Mouse (Mus musculus) hindbrain, embryonic 13.5 days (tissue): ENCODE data around the gene Mylk. TPM values are rescaled to one million over a fixed set of nuclear protein-coding genes. Genes with fewer than 3 reads are reported as not detected.

ENCODE experiments used
- ATAC-seq: fragments of 200-750 bp; cut with Nextera tagmentation; 2 replicates; pipeline ENCODE4 v1.8.0; 2017; ENCODE audit warnings: moderate TSS enrichment; ENCODE audit not compliant: low FRiP score
- H3K27ac ChIP-seq: fragments of 300-500 bp; sonication (generic); 2 replicates; pipeline ENCODE4 v1.5.1; 2015; ENCODE audit warnings: inconsistent platforms, mild to moderate bottlenecking, moderate library complexity
- H3K27me3 ChIP-seq: fragments of 300-500 bp; sonication (generic); 2 replicates; pipeline ENCODE4 v1.6.1; 2015; ENCODE audit warnings: mild to moderate bottlenecking, inconsistent platforms
- H3K36me3 ChIP-seq: fragments of 300-500 bp; sonication (generic); 2 replicates; pipeline ENCODE4 v1.6.1; 2015; ENCODE audit warnings: mild to moderate bottlenecking, inconsistent platforms
- H3K4me1 ChIP-seq: fragments of 300-500 bp; sonication (generic); replicated peaks from 2 replicates; pipeline ENCODE4 v1.6.1; 2015; ENCODE audit warnings: inconsistent platforms
- H3K4me2 ChIP-seq: fragments of 300-500 bp; sonication (generic); 2 replicates; pipeline ENCODE4 v1.6.1; 2015; ENCODE audit warnings: inconsistent platforms, mild to moderate bottlenecking, moderate library complexity
- H3K4me3 ChIP-seq: fragments of 300-500 bp; sonication (generic); 2 replicates; pipeline ENCODE4 v1.5.1; 2015; ENCODE audit warnings: mild to moderate bottlenecking, inconsistent platforms
- H3K9ac ChIP-seq: fragments of 300-500 bp; sonication (generic); 2 replicates; pipeline ENCODE4 v1.6.1; 2015; ENCODE audit warnings: mild to moderate bottlenecking, inconsistent platforms
- H3K9me3 ChIP-seq: fragments of 300-500 bp; sonication (generic); 2 replicates; pipeline ENCODE4 v1.6.1; 2016; ENCODE audit warnings: inconsistent platforms
- WGBS: fragments of 180-500 bp; shearing (Covaris S2); methylation state at CpG from one replicate; pipeline ENCODE4 v1.1.7; 2015; 5-methylcytosine and 5-hydroxymethylcytosine counted together
- polyA plus RNA-seq: library from polyadenylated mRNA; unstranded; fragments of >200 nt; fragmentation: Nextera tagmentation; extraction: Ambion mirVana; gene quantifications from 2 replicates; pipeline ENCODE4 v1.2.1, GENCODE M21; 2015

Gene Mylk
- polyA plus RNA-seq, 1 experiment from 2014 or later: 5.0 TPM

GRCm38 (mm10) chr16:34960243-34960642 lies 215.2 kb downstream of the Mylk start:
- Histone ChIP-seq H3K4me1 (peaks cover 17% of the 10 kb centered on the region), H3K36me3 (no peaks in the 10 kb centered on the region), H3K4me3 (no peak overlapping the region), H3K27ac (no peak overlapping the region), H3K9me3 (no peaks in the 10 kb centered on the region), H3K4me2 (no peak overlapping the region), H3K9ac (no peak overlapping the region), H3K27me3 (no peaks in the 10 kb centered on the region)
- WGBS: 75% methylated on average over 5 of the region's 5 CpGs
- ATAC-seq: no peak

GRCm38 (mm10) chr16:34960866-34961582 lies 216.0 kb downstream of the Mylk start:
- Histone ChIP-seq H3K27me3 (no peaks in the 10 kb centered on the region), H3K9me3 (no peaks in the 10 kb centered on the region), H3K4me3 (no peak overlapping the region), H3K27ac (0 out of 2 replicates have a peak overlapping the region, but pooled peaks have one; percentile 30), H3K4me1 (peaks cover 17% of the 10 kb centered on the region), H3K36me3 (no peaks in the 10 kb centered on the region), H3K4me2 (no peak overlapping the region), H3K9ac (no peak overlapping the region)
- 76% methylated on average over 9 of the region's 9 CpGs for WGBS
- ATAC-seq: no peak

GRCm38 (mm10) chr16:34962322-34962721 lies 217.3 kb downstream of the Mylk start:
- Histone ChIP-seq H3K9me3 (no peaks in the 10 kb centered on the region), H3K4me3 (no peak overlapping the region), H3K36me3 (no peaks in the 10 kb centered on the region), H3K4me1 (peaks cover 20% of the 10 kb centered on the region), H3K9ac (no peak overlapping the region), H3K4me2 (no peak overlapping the region), H3K27me3 (no peaks in the 10 kb centered on the region), H3K27ac (no peak overlapping the region)
- ATAC-seq: no peak
- WGBS: 92% methylated on average over 4 of the region's 4 CpGs

- ATAC-seq: no peak
- H3K4me2 ChIP-seq: no peak overlapping the region
- H3K36me3 ChIP-seq: no peaks in the 10 kb centered on the region
- H3K27ac ChIP-seq: no peak overlapping the region
- H3K4me1 ChIP-seq: peaks cover 20% of the 10 kb centered on the region
- H3K9ac ChIP-seq: no peak overlapping the region
- no peaks in the 10 kb centered on the region for H3K9me3 ChIP-seq
- no peaks in the 10 kb centered on the region for H3K27me3 ChIP-seq
- H3K4me3 ChIP-seq: no peak overlapping the region
- WGBS: 77% methylated on average over 4 of the region's 4 CpGs
Measured at GRCm38 (mm10) chr16:34963008-34963407, 218.0 kb downstream of the Mylk start.

- WGBS: 69% methylated on average over 5 of the region's 5 CpGs
- Histone ChIP-seq H3K4me2 (no peak overlapping the region), H3K36me3 (no peaks in the 10 kb centered on the region), H3K9ac (no peak overlapping the region), H3K4me1 (0 out of 2 replicates have a peak, but pooled peaks cover 4% of the 10 kb centered on the region), H3K4me3 (no peak overlapping the region), H3K27me3 (no peaks in the 10 kb centered on the region), H3K27ac (no peak overlapping the region), H3K9me3 (no peaks in the 10 kb centered on the region)
- 0 out of 2 replicates have a peak, but pooled peaks have one; percentile 7 for ATAC-seq
Measured at GRCm38 (mm10) chr16:34966620-34967081, 221.6 kb downstream of the Mylk start.

- Histone ChIP-seq H3K27ac (no peak overlapping the region), H3K36me3 (no peaks in the 10 kb centered on the region), H3K4me1 (0 out of 2 replicates have a peak, but pooled peaks cover 4% of the 10 kb centered on the region), H3K9me3 (no peaks in the 10 kb centered on the region), H3K27me3 (0 out of 2 replicates have a peak, but pooled peaks cover under 1% of the 10 kb centered on the region), H3K9ac (no peak overlapping the region), H3K4me2 (no peak overlapping the region), H3K4me3 (no peak overlapping the region)
- peak; percentile 94 for ATAC-seq
- 56% methylated on average over 10 of the region's 10 CpGs for WGBS
Measured at GRCm38 (mm10) chr16:34967120-34967800, 222.2 kb downstream of the Mylk start.

GRCm38 (mm10) chr16:34968181-34968580 lies 223.2 kb downstream of the Mylk start:
- WGBS: 68% methylated on average over 5 of the region's 5 CpGs
- Histone ChIP-seq H3K4me2 (no peak overlapping the region), H3K27ac (no peak overlapping the region), H3K9ac (no peak overlapping the region), H3K27me3 (0 out of 2 replicates have a peak, but pooled peaks cover 3% of the 10 kb centered on the region), H3K36me3 (no peaks in the 10 kb centered on the region), H3K4me1 (0 out of 2 replicates have a peak, but pooled peaks cover 4% of the 10 kb centered on the region), H3K4me3 (no peak overlapping the region), H3K9me3 (no peaks in the 10 kb centered on the region)
- no peak for ATAC-seq

- H3K9me3 ChIP-seq: no peaks in the 10 kb centered on the region
- no peak overlapping the region for H3K4me3 ChIP-seq
Measured at GRCm38 (mm10) chr16:34972471-34972870, 227.5 kb downstream of the Mylk start.

GRCm38 (mm10) chr16:34975544-34975943 lies 230.5 kb downstream of the Mylk start:
- H3K27ac ChIP-seq: no peak overlapping the region
- H3K27me3 ChIP-seq: 0 out of 2 replicates have a peak, but pooled peaks cover 3% of the 10 kb centered on the region
- H3K9me3 ChIP-seq: no peaks in the 10 kb centered on the region
- WGBS: 72% methylated on average over 2 of the region's 2 CpGs
- H3K4me2 ChIP-seq: no peak overlapping the region
- H3K9ac ChIP-seq: no peak overlapping the region
- no peak for ATAC-seq
- H3K4me3 ChIP-seq: no peak overlapping the region
- no peaks in the 10 kb centered on the region for H3K4me1 ChIP-seq
- no peaks in the 10 kb centered on the region for H3K36me3 ChIP-seq

More at GRCm38 (mm10) chr16:34972471-34972870, 227.5 kb downstream of the Mylk start:
- H3K27me3 ChIP-seq: 0 out of 2 replicates have a peak, but pooled peaks cover 3% of the 10 kb centered on the region
- WGBS: 92% methylated on average over 12 of the region's 12 CpGs
- no peaks in the 10 kb centered on the region for H3K4me1 ChIP-seq
- no peak overlapping the region for H3K9ac ChIP-seq
- no peak for ATAC-seq
- H3K36me3 ChIP-seq: no peaks in the 10 kb centered on the region
- H3K27ac ChIP-seq: no peak overlapping the region
- no peak overlapping the region for H3K4me2 ChIP-seq

- 85% methylated on average over 13 of the region's 13 CpGs for WGBS
- no peaks in the 10 kb centered on the region for H3K4me1 ChIP-seq
- H3K27ac ChIP-seq: no peak overlapping the region
- H3K4me3 ChIP-seq: no peak overlapping the region
- H3K27me3 ChIP-seq: 0 out of 2 replicates have a peak, but pooled peaks cover 3% of the 10 kb centered on the region
- no peaks in the 10 kb centered on the region for H3K36me3 ChIP-seq
- H3K9ac ChIP-seq: no peak overlapping the region
- no peak for ATAC-seq
- no peak overlapping the region for H3K4me2 ChIP-seq
- H3K9me3 ChIP-seq: no peaks in the 10 kb centered on the region
Measured at GRCm38 (mm10) chr16:34976630-34977029, 231.6 kb downstream of the Mylk start.

- Histone ChIP-seq H3K4me2 (no peak overlapping the region), H3K4me3 (no peak overlapping the region), H3K36me3 (no peaks in the 10 kb centered on the region), H3K9ac (no peak overlapping the region), H3K9me3 (no peaks in the 10 kb centered on the region), H3K4me1 (no peaks in the 10 kb centered on the region), H3K27ac (no peak overlapping the region), H3K27me3 (no peaks in the 10 kb centered on the region)
- WGBS: 93% methylated on average over 7 of the region's 7 CpGs
- no peak for ATAC-seq
Measured at GRCm38 (mm10) chr16:34978018-34978417, 233.0 kb downstream of the Mylk start.

GRCm38 (mm10) chr16:34981009-34981408 lies 236.0 kb downstream of the Mylk start:
- Histone ChIP-seq H3K9me3 (no peaks in the 10 kb centered on the region), H3K36me3 (no peaks in the 10 kb centered on the region), H3K27me3 (no peaks in the 10 kb centered on the region), H3K4me1 (no peaks in the 10 kb centered on the region), H3K27ac (no peak overlapping the region), H3K4me2 (no peak overlapping the region), H3K4me3 (no peak overlapping the region), H3K9ac (no peak overlapping the region)
- 82% methylated on average over 7 of the region's 7 CpGs for WGBS
- peak; percentile 43; the same call in 1 of the 2 replicates for ATAC-seq
